Mouse (Mus musculus): ENCODE results near the gene Ifna1.

DNA sequence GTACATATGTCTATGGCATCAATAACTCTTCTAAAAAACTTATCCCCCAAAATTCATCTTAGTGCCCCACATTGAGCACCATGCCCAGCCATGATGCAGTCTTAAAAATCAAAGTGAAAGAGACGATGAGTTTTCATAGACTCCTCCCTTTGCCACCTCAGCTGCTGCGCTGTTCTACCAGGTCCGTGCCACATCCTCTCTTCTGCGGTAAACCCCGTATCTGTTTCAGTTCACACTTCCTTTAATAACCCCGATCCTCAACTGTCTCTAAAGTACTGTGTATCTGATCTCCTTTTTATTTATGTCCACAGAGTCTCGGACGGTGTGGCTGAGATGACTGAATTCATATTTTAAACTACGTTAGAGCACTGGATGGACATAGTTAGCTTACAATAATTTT lies 14.7 kb downstream of the Ifna1 start:
- no peak for TF ChIP-seq MYC (IDR thresholded peaks at IDR 0.05; ENCODE audit: low read depth, low read length)
- TF ChIP-seq USF1 (IDR thresholded peaks at IDR 0.05; ENCODE audit: low read depth, low read length) = no peak
- TF ChIP-seq EP300 (IDR thresholded peaks at IDR 0.05; ENCODE audit: low read depth in 1 of 2, low read length in 2 of 2) = peak; percentile 96
- no peak for TF ChIP-seq POLR2AphosphoS2 (IDR thresholded peaks at IDR 0.05; ENCODE audit: low read length)
- TF ChIP-seq TAL1 (IDR thresholded peaks at IDR 0.05; ENCODE audit: low read length) = peak; percentile 75
- TF ChIP-seq UBTF (IDR thresholded peaks at IDR 0.05; ENCODE audit: borderline replicate concordance, insufficient read depth, low read depth, low read length) = no peak
- no peak for TF ChIP-seq E2F4 (IDR thresholded peaks at IDR 0.05; ENCODE audit: borderline replicate concordance, low read depth, low read length)
- no peak for TF ChIP-seq POLR2A (IDR thresholded peaks at IDR 0.05; ENCODE audit: control insufficient read depth in 1 of 2, insufficient read depth in 1 of 2, low read depth in 1 of 2, low read length in 2 of 2, poor library complexity in 1 of 2)
- no peak for TF ChIP-seq ZKSCAN1 (IDR thresholded peaks at IDR 0.05; ENCODE audit: low read depth, low read length)
- no peak for TF ChIP-seq CTCF (IDR thresholded peaks at IDR 0.05 in 2 of 3, conservative IDR thresholded peaks at IDR 0.05 in 1 of 3; ENCODE audit: control insufficient read depth in 1 of 3, insufficient read depth in 1 of 3, low read depth in 2 of 3, low read length in 3 of 3, poor library complexity in 1 of 3, severe bottlenecking in 1 of 3)

Measured in MEL (cell line).